Comparison of ENCODE assay signal across 34 mouse cellular contexts in genomic region chr5:73667877-73668276, GRCm38 (mm10). TPM values are rescaled to one million over a fixed set of nuclear protein-coding genes. Genes with fewer than 3 reads are reported as not detected.
"Had no signal": no experiment of that assay in that cellular context is flagged by ENCODE, and none has a peak within 500 bp of the region (broad histone marks: within the 10 kb centered on the region; RNA-seq: fewer than 3 reads in every experiment).

No protein-coding gene starts in this region.

- H3K27me3 ChIP-seq: embryonic facial prominence, embryonic 13.5 days; embryonic facial prominence, embryonic 15.5 days; forebrain, embryonic 15.5 days had no signal

- H3K9me3 ChIP-seq: embryonic facial prominence, embryonic 10.5 days; embryonic facial prominence, embryonic 12.5 days; embryonic facial prominence, embryonic 13.5 days; embryonic facial prominence, embryonic 15.5 days; forebrain, embryonic 10.5 days; forebrain, embryonic 12.5 days; forebrain, embryonic 13.5 days; forebrain, embryonic 15.5 days had no signal

- H3K9ac ChIP-seq: embryonic facial prominence, embryonic 12.5 days; embryonic facial prominence, embryonic 13.5 days; embryonic facial prominence, embryonic 15.5 days; forebrain, embryonic 12.5 days; forebrain, embryonic 13.5 days; forebrain, embryonic 15.5 days; forebrain, postnatal 0 days had no signal

- H3K36me3 ChIP-seq: embryonic facial prominence, embryonic 10.5 days; embryonic facial prominence, embryonic 12.5 days; embryonic facial prominence, embryonic 13.5 days; embryonic facial prominence, embryonic 15.5 days; forebrain, embryonic 10.5 days; forebrain, embryonic 12.5 days; forebrain, embryonic 15.5 days had no signal

- DNase-seq: cerebellum, adult 2 months; cerebellum, adult 8-10 months; cerebellum, adult 9-10 months; cerebellum, adult 9-11 months; cerebellum, postnatal 10 days; cerebellum, postnatal 14 days; cerebellum, postnatal 25 days; cerebellum, postnatal 36 days; embryo, embryonic 11 days; forebrain, postnatal 0 days; gastrocnemius, adult 2 months; gastrocnemius, postnatal 10 days; gastrocnemius, postnatal 14 days; gastrocnemius, postnatal 25 days; gastrocnemius, postnatal 36 days; heart, adult 11 months; heart, adult 18-20 months; heart, adult 2 months had no signal

- H3K4me1 ChIP-seq: embryonic facial prominence, embryonic 12.5 days; embryonic facial prominence, embryonic 13.5 days; embryonic facial prominence, embryonic 15.5 days; forebrain, embryonic 12.5 days; forebrain, embryonic 13.5 days; forebrain, embryonic 15.5 days had no signal

- H3K4me3 ChIP-seq: embryonic facial prominence, embryonic 10.5 days; embryonic facial prominence, embryonic 12.5 days; embryonic facial prominence, embryonic 13.5 days; embryonic facial prominence, embryonic 15.5 days; erythroblast, embryonic 14.5 days; forebrain, embryonic 10.5 days; forebrain, embryonic 12.5 days; forebrain, embryonic 13.5 days; forebrain, embryonic 15.5 days; gastrocnemius, adult 2 months; heart, adult 2 months had no signal

- H3K27ac ChIP-seq: embryonic facial prominence, embryonic 10.5 days; embryonic facial prominence, embryonic 12.5 days; embryonic facial prominence, embryonic 13.5 days; embryonic facial prominence, embryonic 15.5 days; forebrain, embryonic 10.5 days; forebrain, embryonic 12.5 days; forebrain, embryonic 13.5 days; forebrain, embryonic 15.5 days; gastrocnemius, adult 2 months; heart, adult 2 months had no signal

- ATAC-seq: forebrain, embryonic 13.5 days; forebrain, embryonic 14.5 days; forebrain, embryonic 15.5 days; forebrain, embryonic 16.5 days; forebrain, postnatal 0 days had no signal

- H3K4me2 ChIP-seq: embryonic facial prominence, embryonic 12.5 days; embryonic facial prominence, embryonic 13.5 days; embryonic facial prominence, embryonic 15.5 days; forebrain, embryonic 12.5 days; forebrain, embryonic 13.5 days; forebrain, embryonic 15.5 days had no signal

RNA-seq across cellular contexts. Expression of gene Spata18, which starts 16.7 kb away (rescaled TPM):
- polyA plus RNA-seq: erythroblast, embryonic 14.5 days; forebrain, embryonic 10.5 days; frontal cortex, adult 2 months had no signal

RNA-seq across cellular contexts. Expression of gene Sgcb, which starts 20.3 kb away (rescaled TPM):
- polyA plus RNA-seq: erythroblast, embryonic 14.5 days had no signal

RNA-seq across cellular contexts. Expression of gene Lrrc66, which starts 35.6 kb away (rescaled TPM):
- polyA plus RNA-seq: cerebellum, adult 2 months; cortical plate, adult 2 months; embryonic facial prominence, embryonic 13.5 days; embryonic facial prominence, embryonic 14.5 days; embryonic facial prominence, embryonic 15.5 days; erythroblast, embryonic 14.5 days; forebrain, embryonic 10.5 days; forebrain, embryonic 11.5 days; forebrain, embryonic 12.5 days; forebrain, embryonic 13.5 days; forebrain, embryonic 14.5 days; forebrain, embryonic 15.5 days; forebrain, embryonic 16.5 days; forebrain, postnatal 0 days; gonadal fat pad, adult 2 months had no signal
